Mouse (Mus musculus) central nervous system, embryonic 18 days (tissue): Measurements from ENCODE around the gene Jade1. TPM values are rescaled to one million over a fixed set of nuclear protein-coding genes. Genes with fewer than 3 reads are reported as not detected.

Source experiments
- polyA plus RNA-seq: library from polyadenylated mRNA; depleted of rRNA; stranded (reverse); fragments of >200 nt; gene quantifications from 2 replicates; pipeline ENCODE4 v1.2.3, GENCODE M21; 2012; rRNA removed

Jade1 gene
- 16.8 and 17.3 TPM in 2 replicates for polyA plus RNA-seq

GRCm38 (mm10) chr3:41555491-41556381 lies at the start of gene Jade1:
Jade1 (plus strand) TSS chr3:41555731.

Other genes starting within 250 kb of the Jade1 start
- gene Sclt1, start 186.8 kb downstream of the Jade1 start, polyA plus RNA-seq, result 12.8 and 14.3 TPM in 2 replicates
- gene D3Ertd751e, start 186.9 kb downstream of the Jade1 start, polyA plus RNA-seq, result 3.6 and 3.7 TPM in 2 replicates